Mouse (Mus musculus) liver, adult 2 months (tissue): ENCODE measurements around the gene Eral1. TPM values are rescaled to one million over a fixed set of nuclear protein-coding genes. Genes with fewer than 3 reads are reported as not detected.

ENCODE experiments used
- DNase-seq: peaks from one replicate; pipeline ENCODE4 v3.0.0-alpha.2; 2011; ENCODE audit warnings: low read depth, low spot score; ENCODE audit errors: extremely low read depth
- H3K27ac ChIP-seq: fragments of 200-500 bp; replicated peaks from 2 replicates; pipeline ENCODE4 v1.5.1; 2012; ENCODE audit warnings: low read depth, mild to moderate bottlenecking, control low read depth, inconsistent platforms, low read length; ENCODE audit not compliant: insufficient read depth
- H3K27me3 ChIP-seq: fragments of 200-500 bp; 2 replicates; pipeline ENCODE4 v1.6.1; 2012; ENCODE audit warnings: mild to moderate bottlenecking, moderate library complexity, low read length, inconsistent platforms; ENCODE audit not compliant: control insufficient read depth, insufficient read depth
- H3K36me3 ChIP-seq: fragments of 200-500 bp; 2 replicates; pipeline ENCODE4 v1.6.1; 2012; ENCODE audit warnings: low read length, inconsistent platforms; ENCODE audit not compliant: control insufficient read depth, insufficient read depth
- H3K4me1 ChIP-seq: fragments of 200-500 bp; 2 replicates; pipeline ENCODE4 v1.6.1; 2011; ENCODE audit warnings: low read length; ENCODE audit not compliant: control insufficient read depth, insufficient read depth
- H3K4me3 ChIP-seq: fragments of 200-500 bp; 2 replicates; pipeline ENCODE4 v1.5.1; 2011; ENCODE audit warnings: low read depth, mild to moderate bottlenecking, control low read depth, low read length, moderate library complexity; ENCODE audit not compliant: insufficient read depth
- H3K79me2 ChIP-seq: fragments of 200-500 bp; 2 replicates; pipeline ENCODE4 v1.6.1; 2012; ENCODE audit warnings: inconsistent platforms, mild to moderate bottlenecking, low read length, moderate library complexity; ENCODE audit not compliant: control insufficient read depth, insufficient read depth
- H3K9ac ChIP-seq: fragments of 200-500 bp; 2 replicates; pipeline ENCODE4 v1.6.1; 2012; ENCODE audit warnings: low read depth, mild to moderate bottlenecking, control low read depth, inconsistent platforms, low read length
- CTCF ChIP-seq: fragments of 200-500 bp; IDR thresholded peaks from 2 replicates; pipeline ENCODE4 v1.5.1; 2011; ENCODE audit warnings: low read depth, low read length, control low read depth
- POLR2A ChIP-seq: fragments of 200-500 bp; IDR thresholded peaks from 2 replicates; pipeline ENCODE4 v1.6.1; 2011; ENCODE audit warnings: low read length, control low read depth; ENCODE audit not compliant: insufficient read depth; ENCODE audit errors: extremely low read depth
- WGBS: fragments of 180-500 bp; shearing (Covaris S2); methylation state at CpG from one replicate; pipeline ENCODE4 v1.1.7; 2018; 5-methylcytosine and 5-hydroxymethylcytosine counted together
- polyA plus RNA-seq: library from polyadenylated mRNA; depleted of rRNA; stranded (reverse); fragments of >200 nt; gene quantifications from 2 replicates; pipeline ENCODE4 v1.2.3, GENCODE M21; 2012
- total RNA-seq: library from RNA; depleted of rRNA; stranded (reverse); fragments of >200 nt; gene quantifications from 2 replicates; pipeline ENCODE4 v1.2.3, GENCODE M21; 2014

The Eral1 gene
- total and polyA plus RNA-seq, 2 experiments = 16.4 to 27.2 TPM

DNA sequence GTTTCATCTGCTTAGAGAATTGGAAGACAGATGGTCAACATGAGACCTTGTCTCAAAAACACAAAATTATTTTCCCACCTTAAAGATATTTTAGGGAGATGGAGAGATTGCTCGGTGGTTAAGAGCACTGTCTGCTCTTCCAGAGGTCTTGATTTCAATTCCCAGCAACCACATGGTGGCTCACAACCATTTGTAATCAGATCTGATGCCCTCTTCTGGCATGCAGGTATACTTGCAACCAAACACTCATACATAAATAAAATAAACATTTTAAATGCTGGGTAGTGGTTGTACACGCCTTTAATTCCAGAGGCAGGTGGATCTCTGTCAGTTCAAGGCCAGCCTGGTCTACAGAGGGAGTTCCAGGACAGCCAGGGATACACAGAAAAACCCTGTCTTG, 39.3 kb downstream of the Eral1 start:
- Histone ChIP-seq H3K4me1 (peaks cover 11% of the 10 kb centered on the region), H3K79me2 (peaks cover 2% of the 10 kb centered on the region; the same call in 1 of the 2 replicates), H3K27ac (no peak overlapping the region), H3K9ac (no peak overlapping the region), H3K4me3 (no peak overlapping the region), H3K36me3 (no peaks in the 10 kb centered on the region), H3K27me3 (no peaks in the 10 kb centered on the region)
- TF ChIP-seq CTCF (no peak), POLR2A (no peak)
- WGBS = 77% methylated on average over 2 of the region's 2 CpGs
- no peak for DNase-seq

GRCm38 (mm10) chr11:78037831-78038752, 42.1 kb downstream of the Eral1 start, which contains the start of gene Flot2:
Flot2 (plus strand) TSS chr11:78037931.
- Histone ChIP-seq H3K9ac (peak within 1 kb of the TSS; percentile 92), H3K27me3 (no peaks in the 10 kb centered on the region), H3K27ac (peak within 1 kb of the TSS; percentile 86), H3K4me3 (peak within 1 kb of the TSS; percentile 93), H3K4me1 (peaks cover 5% of the 10 kb centered on the region), H3K79me2 (peaks cover 2% of the 10 kb centered on the region; the same call in 1 of the 2 replicates), H3K36me3 (no peaks in the 10 kb centered on the region)
- TF ChIP-seq POLR2A = peak; percentile 32; the same call in 1 of the 2 replicates
- TF ChIP-seq CTCF = 0 out of 2 replicates have a peak, but pooled peaks have one; percentile 4
- peak; percentile 66 for DNase-seq
- 2% methylated on average over 54 of the region's 55 CpGs for WGBS

- no peak for TF ChIP-seq POLR2A
- TF ChIP-seq CTCF = no peak
- H3K27me3 ChIP-seq = no peaks in the 10 kb centered on the region
- H3K9ac ChIP-seq = no peak overlapping the region
- H3K36me3 ChIP-seq = no peaks in the 10 kb centered on the region
- H3K4me3 ChIP-seq = no peak overlapping the region
- H3K27ac ChIP-seq = no peak overlapping the region
- WGBS = 86% methylated on average over 10 of the region's 10 CpGs
- no peak for DNase-seq
- H3K4me1 ChIP-seq = peaks cover 10% of the 10 kb centered on the region
- H3K79me2 ChIP-seq = peaks cover 2% of the 10 kb centered on the region; the same call in 1 of the 2 replicates
These were observed 43.4 kb downstream of the Eral1 start for GRCm38 (mm10) chr11:78036791-78037190.

GRCm38 (mm10) chr11:78033931-78034617, 46.1 kb downstream of the Eral1 start:
- Histone ChIP-seq H3K79me2 (peaks cover 2% of the 10 kb centered on the region; the same call in 1 of the 2 replicates), H3K27me3 (no peaks in the 10 kb centered on the region), H3K9ac (no peak overlapping the region), H3K36me3 (peaks cover 1% of the 10 kb centered on the region; the same call in 1 of the 2 replicates), H3K4me3 (no peak overlapping the region), H3K27ac (no peak overlapping the region), H3K4me1 (peaks cover 16% of the 10 kb centered on the region)
- DNase-seq = no peak
- 92% methylated on average over 23 of the region's 23 CpGs for WGBS
- TF ChIP-seq POLR2A = no peak

DNA sequence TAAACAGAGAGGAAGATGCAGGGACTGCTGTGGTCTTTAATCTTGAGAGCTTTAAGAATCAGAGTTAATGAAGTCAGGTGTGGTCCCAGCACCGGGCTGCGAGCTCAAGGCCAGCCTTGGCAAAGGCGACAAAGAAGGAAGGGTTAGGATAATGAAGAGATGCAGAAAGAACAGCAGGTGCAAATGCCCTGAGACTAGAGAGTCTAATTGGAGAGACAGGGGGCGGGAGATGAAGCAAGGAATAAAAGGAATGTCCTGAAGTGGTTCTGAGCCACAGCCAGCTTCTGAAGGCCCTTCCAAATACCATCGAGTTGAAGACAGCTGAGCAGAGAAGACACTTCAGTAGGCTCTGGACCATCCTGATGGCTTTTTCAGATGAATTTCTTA, 47.4 kb downstream of the Eral1 start:
- Histone ChIP-seq H3K36me3 (peaks cover 5% of the 10 kb centered on the region; the same call in 1 of the 2 replicates), H3K4me3 (peak overlapping the region; percentile 57), H3K9ac (peak overlapping the region; percentile 69), H3K27ac (no peak overlapping the region), H3K27me3 (no peaks in the 10 kb centered on the region), H3K4me1 (peaks cover 11% of the 10 kb centered on the region), H3K79me2 (0 out of 2 replicates have a peak, but pooled peaks cover under 1% of the 10 kb centered on the region)
- no peak for DNase-seq
- TF ChIP-seq CTCF = no peak
- TF ChIP-seq POLR2A = no peak
- 23% methylated on average over 5 of the region's 5 CpGs for WGBS
